Mouse (Mus musculus) liver, adult (tissue): ENCODE results near the gene 4931428L18Rik.
"Not testable (repeated sequence)": the region's sequence is repeated elsewhere in the genome, so short reads cannot be mapped to it uniquely, and the experiment has no call there.

Source experiments
- GATA4 ChIP-seq: IDR thresholded peaks from 2 replicates; pipeline ENCODE4 v1.6.1; 2014; ENCODE audit warnings: mild to moderate bottlenecking, low read length; ENCODE audit not compliant: insufficient replicate concordance

The 4931428L18Rik gene

DNA sequence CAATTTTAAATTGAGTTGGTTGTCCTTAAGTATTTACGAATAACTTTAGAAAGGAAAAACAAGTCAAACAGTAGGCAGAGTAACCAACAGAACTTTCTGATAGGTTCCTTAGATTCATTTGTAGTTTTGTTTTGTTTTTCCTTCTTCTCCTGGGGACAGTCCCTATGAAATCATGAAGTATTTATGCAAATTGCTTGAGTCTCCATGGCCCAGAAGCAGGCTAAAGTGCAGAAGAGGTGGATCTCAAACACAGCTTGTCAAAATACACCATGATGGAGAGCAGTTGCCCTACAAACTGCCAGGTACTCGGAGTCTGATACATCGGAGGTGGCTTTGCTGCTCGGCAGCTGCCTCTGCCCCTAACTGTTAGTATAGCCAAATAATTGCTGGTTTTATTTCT lies 179.7 kb downstream of the 4931428L18Rik start:
- TF ChIP-seq GATA4: no peak

- TF ChIP-seq GATA4: peak; percentile 33; the same call in 1 of the 2 replicates
These were observed 188.5 kb downstream of the 4931428L18Rik start for GRCm38 (mm10) chr1:31033851-31034534.

DNA sequence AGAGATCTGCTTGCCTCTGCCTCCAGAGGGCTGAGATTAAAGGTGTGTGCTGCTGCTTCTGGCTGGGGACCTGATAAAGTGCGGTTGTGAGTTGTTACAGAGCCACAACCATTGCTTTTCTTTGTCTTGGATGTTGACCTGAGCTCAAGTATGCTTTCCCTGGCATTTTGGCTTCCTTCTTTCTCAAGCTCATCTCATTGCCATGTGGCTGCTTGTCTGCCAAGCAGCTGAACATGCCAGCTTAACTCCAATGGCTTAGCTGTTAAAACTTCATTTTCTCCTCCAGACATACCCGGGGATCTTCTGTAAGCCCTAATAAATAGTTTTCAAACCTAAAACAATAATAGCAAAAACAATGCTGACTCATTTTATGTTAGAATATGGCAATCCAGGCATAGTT lies 190.1 kb downstream of the 4931428L18Rik start:
- TF ChIP-seq GATA4: no peak

GRCm38 (mm10) chr1:31023173-31023572 lies 199.3 kb downstream of the 4931428L18Rik start:
- TF ChIP-seq GATA4: no peak

DNA sequence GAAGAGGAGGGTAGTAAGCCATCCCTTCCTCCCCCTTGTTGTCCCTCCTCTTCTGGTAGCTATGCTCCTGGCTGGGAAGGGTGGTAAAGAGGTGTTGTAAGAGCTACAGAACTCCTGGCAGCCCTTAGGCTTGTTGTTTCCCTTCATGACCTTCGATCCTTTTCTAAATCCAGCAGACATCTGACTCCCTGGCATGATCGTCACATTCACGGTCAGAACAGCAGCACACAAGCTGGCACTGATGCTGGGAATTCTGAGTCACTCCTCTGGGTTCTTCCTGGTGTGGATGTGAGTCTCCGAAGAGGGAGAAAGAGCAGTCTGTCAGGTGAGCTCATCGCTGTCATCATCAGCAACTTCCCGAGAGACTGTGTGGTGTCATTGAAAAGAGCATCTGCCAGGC lies 203.2 kb downstream of the 4931428L18Rik start:
- 0 out of 2 replicates have a peak, but pooled peaks have one; percentile 34 for TF ChIP-seq GATA4

DNA sequence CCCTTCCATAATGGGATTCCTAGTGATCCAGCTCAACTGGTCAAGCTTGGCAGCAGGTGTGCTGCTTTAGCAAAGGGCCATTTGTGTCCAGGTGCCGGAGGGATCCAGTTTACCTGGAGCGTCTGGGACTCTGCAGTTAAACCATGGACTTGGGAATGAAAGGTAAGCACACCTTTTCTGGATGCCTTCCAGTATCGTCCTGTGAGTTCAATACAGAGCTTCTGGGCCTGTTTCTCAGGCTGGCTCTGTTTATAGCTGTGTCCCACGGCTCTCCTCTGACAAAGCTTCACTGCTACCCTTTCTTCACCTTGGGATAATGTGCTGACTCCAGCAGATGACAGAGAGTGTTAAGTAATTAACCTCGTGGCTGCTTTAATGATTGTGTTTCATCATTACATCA lies 205.1 kb downstream of the 4931428L18Rik start:
- TF ChIP-seq GATA4: no peak

DNA sequence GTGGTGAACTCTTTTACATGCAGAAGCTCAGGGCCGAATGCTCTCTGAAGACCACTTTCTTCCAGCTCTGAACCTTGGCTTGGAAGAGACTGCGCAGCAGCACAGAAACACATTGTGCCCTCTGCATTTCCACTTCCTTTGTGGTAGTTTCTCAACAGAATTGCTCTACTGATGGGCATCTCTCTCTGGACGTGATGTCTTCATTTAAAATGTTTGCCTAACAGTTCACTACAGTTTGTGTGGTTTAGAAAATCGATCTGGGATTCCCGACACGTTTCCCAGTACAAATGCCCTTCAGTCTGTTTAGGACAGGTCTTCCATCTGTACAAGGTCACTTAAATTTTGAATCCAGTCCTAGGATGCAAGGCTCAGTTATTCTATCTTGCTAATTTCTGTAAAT lies 206.4 kb downstream of the 4931428L18Rik start:
- peak; percentile 66; the same call in 1 of the 2 replicates for TF ChIP-seq GATA4

DNA sequence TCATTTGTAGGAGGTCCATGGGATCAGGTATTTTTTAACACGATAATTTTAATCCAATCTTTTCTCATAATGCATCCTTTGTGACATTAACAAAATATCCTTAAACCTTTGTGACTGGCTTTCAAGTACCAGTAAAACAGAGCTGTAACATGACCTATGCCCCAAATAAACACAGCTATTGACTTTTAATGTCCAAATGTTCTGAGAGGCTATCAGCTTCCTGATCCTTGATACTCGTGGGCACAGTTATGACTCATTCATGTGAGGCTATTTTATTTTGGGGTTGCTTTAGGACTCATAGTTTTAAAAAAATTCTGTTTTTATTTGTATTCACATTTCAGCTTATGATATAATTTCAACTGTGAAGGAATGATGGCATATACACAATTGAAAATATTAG lies 207.2 kb downstream of the 4931428L18Rik start:
- TF ChIP-seq GATA4: peak; percentile 68

DNA sequence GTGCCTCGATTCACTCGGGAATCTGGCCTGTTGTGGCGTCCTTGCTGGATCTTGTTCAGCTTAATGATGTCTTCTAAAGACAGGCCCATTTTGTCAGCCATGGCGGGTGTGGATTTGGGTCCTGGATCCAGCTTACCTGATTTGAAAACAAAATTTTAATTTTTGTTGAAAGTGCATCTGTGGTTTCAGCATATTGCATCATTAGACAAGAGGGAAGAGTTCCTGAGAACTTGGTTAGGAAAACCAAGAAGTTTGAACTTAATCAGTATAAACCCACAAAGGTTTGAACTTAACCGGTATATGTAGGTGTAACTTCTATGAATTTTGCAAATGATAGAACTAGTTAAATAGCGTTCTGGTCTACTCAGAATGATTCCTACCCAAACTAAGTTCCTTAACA lies 244.6 kb downstream of the 4931428L18Rik start, which contains the start of gene AC153137.1:
Gene AC153137.1 (minus strand): TSS at position 101 of the 400 bp plus-strand sequence.
- TF ChIP-seq GATA4: not testable (repeated sequence)

DNA sequence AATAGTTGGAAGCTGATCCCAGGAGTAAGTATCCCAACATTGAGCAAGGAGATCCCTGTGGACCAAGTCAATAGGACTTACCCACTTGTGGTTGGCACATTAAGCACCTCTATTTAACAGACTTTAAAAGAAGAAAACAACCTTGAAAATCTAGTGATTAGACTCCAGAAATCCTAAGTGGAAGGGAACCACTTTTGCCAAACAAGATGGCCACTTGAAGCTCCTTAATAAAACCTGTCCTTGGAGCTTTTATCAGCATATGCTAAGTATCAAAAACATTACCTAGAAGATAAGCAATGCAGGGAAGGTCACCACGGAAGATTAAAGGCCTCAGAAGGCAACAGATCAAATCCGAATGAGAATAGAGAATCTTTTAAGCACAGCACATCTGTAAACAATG lies 270.7 kb downstream of the 4931428L18Rik start:
- TF ChIP-seq GATA4: no peak

DNA sequence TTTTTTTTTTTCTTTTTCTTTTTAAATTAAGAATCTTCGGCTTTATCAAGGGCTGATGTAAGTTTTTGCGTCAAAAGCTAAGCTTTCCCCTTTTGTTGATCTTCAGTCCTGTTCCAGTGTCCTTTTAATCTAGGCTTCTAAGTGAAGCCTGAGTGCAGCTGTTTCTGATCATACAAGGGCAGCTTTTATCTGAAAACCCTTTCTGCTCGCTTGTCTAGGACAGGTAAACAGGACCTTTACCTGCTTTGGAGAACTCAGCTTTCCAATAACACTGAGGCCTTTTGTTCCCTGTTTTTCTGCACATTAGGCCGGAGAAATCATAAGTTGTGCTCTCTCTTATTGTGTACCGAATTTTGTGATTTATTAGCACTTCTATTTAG lies 272.0 kb downstream of the 4931428L18Rik start:
- TF ChIP-seq GATA4: no peak

DNA sequence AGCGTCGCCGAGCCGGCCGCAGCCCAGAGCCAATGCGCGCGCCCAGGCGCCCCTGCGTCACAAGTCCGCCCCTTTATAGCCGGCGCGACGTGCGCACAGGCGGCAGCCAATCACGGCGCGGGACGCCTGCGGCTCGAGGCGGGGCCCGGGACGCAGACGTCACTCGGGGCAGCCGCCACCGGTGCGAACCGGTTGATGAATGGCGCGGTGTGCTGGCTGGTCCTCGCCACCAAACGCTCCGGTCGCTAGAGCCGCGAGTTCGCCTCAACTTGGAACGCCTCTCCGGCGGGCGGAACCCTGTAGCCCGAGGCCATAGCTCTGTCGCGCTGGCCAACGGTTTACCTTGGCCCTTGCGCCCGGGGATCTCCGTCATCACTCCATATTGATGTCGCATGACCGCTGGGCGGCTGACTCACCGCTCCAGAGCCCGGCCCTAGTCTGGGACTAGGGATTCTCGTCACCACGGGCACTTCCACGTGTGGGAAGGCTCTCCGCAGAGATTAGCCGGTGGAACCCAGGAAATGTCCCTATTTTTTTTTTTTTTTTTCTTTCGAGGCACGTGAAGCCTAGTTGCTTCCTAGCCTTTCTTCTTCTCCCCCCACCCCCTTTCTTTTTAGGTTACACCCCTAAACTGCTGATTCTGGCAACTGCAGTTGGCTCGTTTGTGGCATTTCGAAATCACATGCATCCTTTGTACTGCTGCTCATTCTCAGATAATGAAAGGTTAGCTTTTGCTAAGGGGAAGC lies 272.6 kb downstream of the 4931428L18Rik start:
- TF ChIP-seq GATA4: no peak

GRCm38 (mm10) chr1:30948950-30949639 lies 273.4 kb downstream of the 4931428L18Rik start:
- TF ChIP-seq GATA4: no peak

DNA sequence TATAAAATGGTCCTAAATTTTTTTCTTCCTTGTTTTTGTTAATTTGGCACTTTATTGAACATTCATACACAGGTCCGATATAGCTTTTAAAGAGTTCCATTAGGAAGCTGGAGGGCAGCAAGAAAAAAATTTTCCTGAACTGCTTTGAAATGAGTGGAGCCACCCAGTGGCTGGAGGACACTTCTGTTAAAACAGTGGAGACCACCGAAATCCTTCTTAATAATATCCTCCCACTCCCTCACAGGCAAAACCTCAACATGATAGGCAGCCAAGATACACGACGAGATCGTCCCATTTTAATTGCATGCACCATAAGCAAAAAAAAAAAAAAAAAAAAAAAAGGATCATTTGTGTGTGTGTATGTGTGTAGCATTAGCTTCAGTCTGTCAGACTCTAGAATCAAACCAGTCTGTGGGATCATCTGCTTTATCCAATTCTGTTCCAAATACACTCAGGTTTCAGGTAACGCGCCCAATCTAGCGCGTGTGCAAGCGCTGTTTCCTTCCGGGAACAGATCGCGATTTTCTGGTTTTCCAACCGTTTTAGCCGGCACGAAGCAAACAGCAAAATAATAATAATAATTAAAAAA lies 274.0 kb downstream of the 4931428L18Rik start:
- TF ChIP-seq GATA4: no peak
